Mouse (Mus musculus) lung, embryonic 14.5 days (tissue): ENCODE measurements around the gene Dusp2. TPM values are rescaled to one million over a fixed set of nuclear protein-coding genes. Genes with fewer than 3 reads are reported as not detected.

Experiments
- ATAC-seq: fragments of 200-750 bp; cut with Nextera tagmentation; 2 replicates; pipeline ENCODE4 v1.8.0; 2017; ENCODE audit warnings: mild to moderate bottlenecking, moderate TSS enrichment, moderate library complexity; ENCODE audit not compliant: insufficient read depth
- DNase-seq: peaks from one replicate; pipeline ENCODE4 v3.0.0-alpha.2; 2015
- H3K27ac ChIP-seq: fragments of 300-500 bp; sonication (generic); 2 replicates; pipeline ENCODE4 v1.5.1; 2014; ENCODE audit warnings: low read depth, mild to moderate bottlenecking, moderate library complexity
- H3K27me3 ChIP-seq: fragments of 300-500 bp; sonication (generic); 2 replicates; pipeline ENCODE4 v1.6.1; 2014; ENCODE audit warnings: low read length, control low read depth; ENCODE audit not compliant: insufficient read depth
- H3K36me3 ChIP-seq: fragments of 300-500 bp; sonication (generic); 2 replicates; pipeline ENCODE4 v1.6.1; 2014; ENCODE audit warnings: control low read depth; ENCODE audit not compliant: insufficient read depth
- H3K4me1 ChIP-seq: fragments of 300-500 bp; sonication (generic); 2 replicates; pipeline ENCODE4 v1.6.1; 2014; ENCODE audit warnings: antibody characterized with exemption, control low read depth; ENCODE audit not compliant: insufficient read depth
- H3K4me2 ChIP-seq: fragments of 300-500 bp; sonication (generic); 2 replicates; pipeline ENCODE4 v1.6.1; 2014; ENCODE audit warnings: mild to moderate bottlenecking
- H3K4me3 ChIP-seq: fragments of 300-500 bp; sonication (generic); 2 replicates; pipeline ENCODE4 v1.5.1; 2014; ENCODE audit warnings: low read depth, low read length
- H3K9ac ChIP-seq: fragments of 300-500 bp; sonication (generic); 2 replicates; pipeline ENCODE4 v1.6.1; 2014
- H3K9me3 ChIP-seq: fragments of 300-500 bp; sonication (generic); 2 replicates; pipeline ENCODE4 v1.6.1; 2016; ENCODE audit warnings: low read depth, low read length, control low read depth
- CTCF ChIP-seq: IDR thresholded peaks from 2 replicates; pipeline ENCODE4 v1.5.1; 2016; ENCODE audit warnings: antibody characterized with exemption, low read depth
- WGBS: fragments of 180-500 bp; shearing (Covaris S2); extraction: QIAGEN DNeasy Blood & Tissue Kit; methylation state at CpG from one replicate; pipeline ENCODE4 v1.1.7; 2014; 5-methylcytosine and 5-hydroxymethylcytosine counted together
- polyA plus RNA-seq: library from polyadenylated mRNA; unstranded; fragments of >200 nt; fragmentation: Nextera tagmentation; extraction: Ambion mirVana; gene quantifications from 2 replicates; pipeline ENCODE4 v1.2.1, GENCODE M21; 2014

Dusp2 gene
- polyA plus RNA-seq, 1 experiment from 2014 or later, result 15.7 TPM

GRCm38 (mm10) chr2:127387521-127387920 lies 51.6 kb downstream of the Dusp2 start:
- no peak for TF ChIP-seq CTCF
- Histone ChIP-seq H3K4me3 (no peak overlapping the region), H3K4me1 (no peaks in the 10 kb centered on the region), H3K27me3 (no peaks in the 10 kb centered on the region), H3K36me3 (no peaks in the 10 kb centered on the region), H3K9ac (no peak overlapping the region), H3K27ac (no peak overlapping the region), H3K4me2 (no peak overlapping the region), H3K9me3 (no peaks in the 10 kb centered on the region)
- no peak for DNase-seq
- WGBS, result 51% methylated on average over 2 of the region's 2 CpGs
- ATAC-seq, result no peak

Other genes starting within 250 kb of the Dusp2 start
- 119 and 123 TPM in 2 replicates for gene Ncaph, start 202.2 kb upstream of the Dusp2 start, polyA plus RNA-seq
- 25.6 and 26.5 TPM in 2 replicates for gene Itpripl1, start 192.7 kb upstream of the Dusp2 start, polyA plus RNA-seq
- 1.9 and 2.8 TPM in 2 replicates for gene 1810024B03Rik, start 127.9 kb upstream of the Dusp2 start, polyA plus RNA-seq
- gene Snrnp200, start 127.8 kb upstream of the Dusp2 start, polyA plus RNA-seq, result 75.1 TPM in 2 replicates
- 58.5 and 61.3 TPM in 2 replicates for gene Ciao1, start 88.3 kb upstream of the Dusp2 start, polyA plus RNA-seq
- gene Tmem127, start 88.3 kb upstream of the Dusp2 start, polyA plus RNA-seq, result 22.0 and 22.6 TPM in 2 replicates
- 86.6 and 88.7 TPM in 2 replicates for gene Stard7, start 65.9 kb upstream of the Dusp2 start, polyA plus RNA-seq
- gene Astl, start 2.5 kb downstream of the Dusp2 start, polyA plus RNA-seq, result not detected in 2 replicates
- not detected in 2 replicates for gene Adra2b, start 27.0 kb downstream of the Dusp2 start, polyA plus RNA-seq
- 0.27 and 0.42 TPM in 2 replicates for gene Gpat2, start 89.0 kb downstream of the Dusp2 start, polyA plus RNA-seq
- 18.7 and 25.0 TPM in 2 replicates for gene Fahd2a, start 108.4 kb downstream of the Dusp2 start, polyA plus RNA-seq
- 8.1 and 8.5 TPM in 2 replicates for gene Kcnip3, start 185.9 kb downstream of the Dusp2 start, polyA plus RNA-seq
- gene Prom2, start 205.3 kb downstream of the Dusp2 start, polyA plus RNA-seq, result 1.6 and 1.8 TPM in 2 replicates